Mouse (Mus musculus) thymus, adult 2 months (tissue): ENCODE data around the gene Lyl1.

ENCODE experiments used
- CTCF ChIP-seq: fragments of 200-500 bp; IDR thresholded peaks from 2 replicates; pipeline ENCODE4 v1.5.1; 2012; ENCODE audit warnings: mild to moderate bottlenecking, control low read depth, low read length, moderate library complexity, borderline replicate concordance; ENCODE audit not compliant: control insufficient read depth, poor library complexity, insufficient read depth; ENCODE audit errors: extremely low read depth
- POLR2A ChIP-seq: fragments of 200-500 bp; IDR thresholded peaks from 2 replicates; pipeline ENCODE4 v1.6.1; 2012; ENCODE audit warnings: mild to moderate bottlenecking, low read length, control low read depth, moderate library complexity; ENCODE audit not compliant: control insufficient read depth, poor library complexity, insufficient read depth; ENCODE audit errors: extremely low read depth

DNA sequence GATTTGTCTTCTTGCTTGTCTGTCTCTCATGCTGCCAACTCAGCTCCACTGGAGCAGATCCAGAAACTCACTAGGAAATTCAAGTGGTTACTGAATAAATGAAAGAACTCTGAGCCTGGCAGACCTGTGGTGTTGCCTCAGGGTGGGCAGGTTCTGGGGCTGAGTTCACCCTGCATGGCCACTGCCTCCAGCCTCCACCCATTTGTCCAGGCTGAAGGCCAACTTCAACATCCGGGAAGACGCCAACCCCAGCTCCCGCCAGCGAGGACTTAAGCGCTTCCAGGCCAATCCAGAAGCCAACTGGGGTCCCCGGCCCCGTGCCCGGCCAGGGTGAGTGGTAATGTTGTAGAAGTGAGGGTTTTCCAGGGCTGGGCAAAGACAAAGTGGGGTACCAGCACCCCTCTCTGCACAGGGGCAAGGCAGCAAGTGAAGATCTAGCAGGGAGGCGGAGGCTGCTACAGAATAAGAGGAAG, 2.3 kb upstream of the Lyl1 start:
- TF ChIP-seq POLR2A (no peak), CTCF (no peak)
